Mouse (Mus musculus): ENCODE measurements around the gene Hs6st2. TPM values are rescaled to one million over a fixed set of nuclear protein-coding genes. Genes with fewer than 3 reads are reported as not detected.

The Hs6st2 gene
- polyA plus RNA-seq, 1 experiment from 2014 or later = 26.8 TPM

GRCm38 (mm10) chrX:51461413-51461812, 220.2 kb downstream of the Hs6st2 start:
- Histone ChIP-seq H3K27ac (replicated peaks; ENCODE audit: low read depth, low read length) (no peak overlapping the region), H3K9ac (ENCODE audit: low read depth, low read length) (no peak overlapping the region), H3K9me3 (ENCODE audit: control insufficient read depth, low read length) (no peaks in the 10 kb centered on the region), H3K4me2 (ENCODE audit: low read depth, low read length) (no peak overlapping the region), H3K27me3 (replicated peaks; ENCODE audit: control insufficient read depth, insufficient read depth, low read length) (no peaks in the 10 kb centered on the region; the same call in 1 of the 2 replicates), H3K4me3 (ENCODE audit: low read depth, low read length) (no peak overlapping the region), H3K36me3 (ENCODE audit: control insufficient read depth, insufficient read depth, low read length) (no peaks in the 10 kb centered on the region), H3K4me1 (ENCODE audit: control insufficient read depth, insufficient read depth, low read length) (no peaks in the 10 kb centered on the region)
- ATAC-seq (ENCODE audit: low read depth) (no peak), DNase-seq (ENCODE audit: low spot score) (no peak)
- 64% methylated on average over 3 of the region's 3 CpGs for WGBS

GRCm38 (mm10) chrX:51443366-51443765, 238.3 kb downstream of the Hs6st2 start:
- ATAC-seq (ENCODE audit: low read depth) (no peak), DNase-seq (ENCODE audit: low spot score) (no peak)
- 61% methylated on average over 4 of the region's 4 CpGs for WGBS
- H3K9me3 ChIP-seq (ENCODE audit: control insufficient read depth, low read length) = no peaks in the 10 kb centered on the region
- H3K4me1 ChIP-seq (ENCODE audit: control insufficient read depth, insufficient read depth, low read length) = no peaks in the 10 kb centered on the region
- no peak overlapping the region for H3K4me2 ChIP-seq (ENCODE audit: low read depth, low read length)
- H3K27me3 ChIP-seq (replicated peaks; ENCODE audit: control insufficient read depth, insufficient read depth, low read length) = no peaks in the 10 kb centered on the region
- no peaks in the 10 kb centered on the region for H3K36me3 ChIP-seq (ENCODE audit: control insufficient read depth, insufficient read depth, low read length)
- no peak overlapping the region for H3K9ac ChIP-seq (ENCODE audit: low read depth, low read length)
- H3K27ac ChIP-seq (replicated peaks; ENCODE audit: low read depth, low read length) = no peak overlapping the region
- H3K4me3 ChIP-seq (ENCODE audit: low read depth, low read length) = no peak overlapping the region

GRCm38 (mm10) chrX:51431706-51432105, 249.9 kb downstream of the Hs6st2 start:
- Histone ChIP-seq H3K36me3 (ENCODE audit: control insufficient read depth, insufficient read depth, low read length) (no peaks in the 10 kb centered on the region), H3K4me2 (ENCODE audit: low read depth, low read length) (no peak overlapping the region), H3K9me3 (ENCODE audit: control insufficient read depth, low read length) (no peaks in the 10 kb centered on the region), H3K27me3 (replicated peaks; ENCODE audit: control insufficient read depth, insufficient read depth, low read length) (no peaks in the 10 kb centered on the region; the same call in 1 of the 2 replicates), H3K4me1 (ENCODE audit: control insufficient read depth, insufficient read depth, low read length) (no peaks in the 10 kb centered on the region), H3K9ac (ENCODE audit: low read depth, low read length) (no peak overlapping the region), H3K4me3 (ENCODE audit: low read depth, low read length) (no peak overlapping the region), H3K27ac (replicated peaks; ENCODE audit: low read depth, low read length) (no peak overlapping the region)
- ATAC-seq (ENCODE audit: low read depth) (no peak), DNase-seq (ENCODE audit: low spot score) (no peak)
- 67% methylated on average over 3 of the region's 3 CpGs for WGBS

GRCm38 (mm10) chrX:51425031-51425430, 256.6 kb downstream of the Hs6st2 start:
- 66% methylated on average over 5 of the region's 5 CpGs for WGBS
- ATAC-seq (ENCODE audit: low read depth) (no peak), DNase-seq (ENCODE audit: low spot score) (no peak)
- no peaks in the 10 kb centered on the region for H3K9me3 ChIP-seq (ENCODE audit: control insufficient read depth, low read length)
- H3K27ac ChIP-seq (replicated peaks; ENCODE audit: low read depth, low read length) = no peak overlapping the region
- 0 out of 2 replicates have a peak, but pooled peaks cover 2% of the 10 kb centered on the region for H3K27me3 ChIP-seq (replicated peaks; ENCODE audit: control insufficient read depth, insufficient read depth, low read length)
- no peak overlapping the region for H3K4me2 ChIP-seq (ENCODE audit: low read depth, low read length)
- no peaks in the 10 kb centered on the region for H3K4me1 ChIP-seq (ENCODE audit: control insufficient read depth, insufficient read depth, low read length)
- no peaks in the 10 kb centered on the region for H3K36me3 ChIP-seq (ENCODE audit: control insufficient read depth, insufficient read depth, low read length)
- H3K4me3 ChIP-seq (ENCODE audit: low read depth, low read length) = no peak overlapping the region
- H3K9ac ChIP-seq (ENCODE audit: low read depth, low read length) = no peak overlapping the region

- WGBS = 81% methylated on average over 2 of the region's 2 CpGs
- DNase-seq (ENCODE audit: low spot score) = no peak
- H3K9me3 ChIP-seq (ENCODE audit: control insufficient read depth, low read length) = no peaks in the 10 kb centered on the region
- H3K4me3 ChIP-seq (ENCODE audit: low read depth, low read length) = no peak overlapping the region
- no peaks in the 10 kb centered on the region for H3K36me3 ChIP-seq (ENCODE audit: control insufficient read depth, insufficient read depth, low read length)
- no peaks in the 10 kb centered on the region for H3K4me1 ChIP-seq (ENCODE audit: control insufficient read depth, insufficient read depth, low read length)
- H3K4me2 ChIP-seq (ENCODE audit: low read depth, low read length) = no peak overlapping the region
- H3K27me3 ChIP-seq (replicated peaks; ENCODE audit: control insufficient read depth, insufficient read depth, low read length) = peaks cover 9% of the 10 kb centered on the region; the same call in 1 of the 2 replicates
- no peak overlapping the region for H3K27ac ChIP-seq (replicated peaks; ENCODE audit: low read depth, low read length)
- ATAC-seq (ENCODE audit: low read depth) = no peak
- H3K9ac ChIP-seq (ENCODE audit: low read depth, low read length) = no peak overlapping the region
Measured at GRCm38 (mm10) chrX:51410289-51410688, 271.4 kb downstream of the Hs6st2 start.

GRCm38 (mm10) chrX:51397457-51397856, 284.2 kb downstream of the Hs6st2 start:
- ATAC-seq (ENCODE audit: low read depth) = peak; percentile 70; the same call in 1 of the 2 replicates
- no peak overlapping the region for H3K27ac ChIP-seq (replicated peaks; ENCODE audit: low read depth, low read length)
- H3K4me3 ChIP-seq (ENCODE audit: low read depth, low read length) = no peak overlapping the region
- no peaks in the 10 kb centered on the region for H3K36me3 ChIP-seq (ENCODE audit: control insufficient read depth, insufficient read depth, low read length)
- H3K9me3 ChIP-seq (ENCODE audit: control insufficient read depth, low read length) = no peaks in the 10 kb centered on the region
- DNase-seq (ENCODE audit: low spot score) = peak; percentile 76
- H3K27me3 ChIP-seq (replicated peaks; ENCODE audit: control insufficient read depth, insufficient read depth, low read length) = no peaks in the 10 kb centered on the region; the same call in 1 of the 2 replicates
- H3K9ac ChIP-seq (ENCODE audit: low read depth, low read length) = no peak overlapping the region
- no peak overlapping the region for H3K4me2 ChIP-seq (ENCODE audit: low read depth, low read length)
- H3K4me1 ChIP-seq (ENCODE audit: control insufficient read depth, insufficient read depth, low read length) = no peaks in the 10 kb centered on the region; the same call in 1 of the 2 replicates

GRCm38 (mm10) chrX:51374670-51375069, 307.0 kb downstream of the Hs6st2 start:
- ATAC-seq (ENCODE audit: low read depth) (no peak), DNase-seq (ENCODE audit: low spot score) (peak; percentile 67)
- Histone ChIP-seq H3K9me3 (ENCODE audit: control insufficient read depth, low read length) (no peaks in the 10 kb centered on the region), H3K9ac (ENCODE audit: low read depth, low read length) (no peak overlapping the region), H3K36me3 (ENCODE audit: control insufficient read depth, insufficient read depth, low read length) (no peaks in the 10 kb centered on the region), H3K4me2 (ENCODE audit: low read depth, low read length) (no peak overlapping the region), H3K4me3 (ENCODE audit: low read depth, low read length) (no peak overlapping the region), H3K4me1 (ENCODE audit: control insufficient read depth, insufficient read depth, low read length) (no peaks in the 10 kb centered on the region), H3K27ac (replicated peaks; ENCODE audit: low read depth, low read length) (no peak overlapping the region), H3K27me3 (replicated peaks; ENCODE audit: control insufficient read depth, insufficient read depth, low read length) (peaks cover 9% of the 10 kb centered on the region; the same call in 1 of the 2 replicates)
- WGBS = 23% methylated on average over 5 of the region's 5 CpGs

GRCm38 (mm10) chrX:51372477-51373239, 309.0 kb downstream of the Hs6st2 start:
- no peak overlapping the region for H3K4me2 ChIP-seq (ENCODE audit: low read depth, low read length)
- ATAC-seq (ENCODE audit: low read depth) (peak; percentile 65), DNase-seq (ENCODE audit: low spot score) (peak; percentile 82)
- no peak overlapping the region for H3K4me3 ChIP-seq (ENCODE audit: low read depth, low read length)
- H3K9ac ChIP-seq (ENCODE audit: low read depth, low read length) = no peak overlapping the region
- H3K27ac ChIP-seq (replicated peaks; ENCODE audit: low read depth, low read length) = no peak overlapping the region
- 33% methylated on average over 5 of the region's 5 CpGs for WGBS
- peaks cover 6% of the 10 kb centered on the region; the same call in 1 of the 2 replicates for H3K27me3 ChIP-seq (replicated peaks; ENCODE audit: control insufficient read depth, insufficient read depth, low read length)
- no peaks in the 10 kb centered on the region for H3K36me3 ChIP-seq (ENCODE audit: control insufficient read depth, insufficient read depth, low read length)
- H3K4me1 ChIP-seq (ENCODE audit: control insufficient read depth, insufficient read depth, low read length) = no peaks in the 10 kb centered on the region
- no peaks in the 10 kb centered on the region for H3K9me3 ChIP-seq (ENCODE audit: control insufficient read depth, low read length)

- Histone ChIP-seq H3K4me1 (ENCODE audit: control insufficient read depth, insufficient read depth, low read length) (no peaks in the 10 kb centered on the region), H3K27me3 (replicated peaks; ENCODE audit: control insufficient read depth, insufficient read depth, low read length) (no peaks in the 10 kb centered on the region; the same call in 1 of the 2 replicates), H3K9ac (ENCODE audit: low read depth, low read length) (no peak overlapping the region), H3K4me2 (ENCODE audit: low read depth, low read length) (no peak overlapping the region), H3K27ac (replicated peaks; ENCODE audit: low read depth, low read length) (no peak overlapping the region), H3K4me3 (ENCODE audit: low read depth, low read length) (no peak overlapping the region), H3K36me3 (ENCODE audit: control insufficient read depth, insufficient read depth, low read length) (no peaks in the 10 kb centered on the region), H3K9me3 (ENCODE audit: control insufficient read depth, low read length) (no peaks in the 10 kb centered on the region)
- no peak for ATAC-seq (ENCODE audit: low read depth)
- no peak for DNase-seq (ENCODE audit: low spot score)
- WGBS = 75% methylated on average over 1 of the region's 1 CpGs
Measured at GRCm38 (mm10) chrX:51349682-51350081, 332.0 kb downstream of the Hs6st2 start.
